Mouse (Mus musculus) urinary bladder, adult 2 months (tissue): Measurements from ENCODE around the gene Duox1. TPM values are rescaled to one million over a fixed set of nuclear protein-coding genes. Genes with fewer than 3 reads are reported as not detected.

ENCODE experiments used
- DNase-seq: peaks from one replicate; pipeline ENCODE4 v3.0.0; 2022; ENCODE audit warnings: low spot score
- polyA plus RNA-seq: library from polyadenylated mRNA; depleted of rRNA; stranded (reverse); fragments of >200 nt; gene quantifications from 2 replicates; pipeline ENCODE4 v1.2.3, GENCODE M21; 2012; rRNA removed

The Duox1 gene
- 5.3 and 6.8 TPM in 2 replicates for polyA plus RNA-seq

- no peak for DNase-seq
Measured at GRCm38 (mm10) chr2:122315372-122315771, at the start of gene Duox1. Gene Duox1, plus strand, starts transcription at chr2:122315672.

- DNase-seq, result no peak
Measured at GRCm38 (mm10) chr2:122266407-122267193, 48.9 kb upstream of the Duox1 start.

DNA sequence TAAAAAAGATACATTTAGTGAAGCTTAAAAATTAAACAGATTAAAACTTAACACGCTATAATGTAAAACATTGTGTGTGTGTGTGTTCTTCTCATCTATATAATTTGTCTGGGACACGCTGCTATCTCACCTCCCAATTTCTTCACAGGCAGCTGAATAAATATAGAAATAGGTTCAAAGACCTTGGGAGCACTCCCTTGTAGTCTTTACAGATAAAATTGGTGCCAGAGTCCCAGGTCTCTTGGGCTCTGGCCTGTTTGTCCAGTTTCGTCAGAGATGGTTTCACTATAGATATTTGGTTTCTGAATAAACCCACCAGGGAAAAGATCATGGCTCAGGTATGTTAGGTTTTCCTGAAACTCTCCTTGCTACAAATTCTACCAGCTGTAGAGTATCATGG lies 36.7 kb upstream of the Duox1 start:
- DNase-seq, result no peak

DNA sequence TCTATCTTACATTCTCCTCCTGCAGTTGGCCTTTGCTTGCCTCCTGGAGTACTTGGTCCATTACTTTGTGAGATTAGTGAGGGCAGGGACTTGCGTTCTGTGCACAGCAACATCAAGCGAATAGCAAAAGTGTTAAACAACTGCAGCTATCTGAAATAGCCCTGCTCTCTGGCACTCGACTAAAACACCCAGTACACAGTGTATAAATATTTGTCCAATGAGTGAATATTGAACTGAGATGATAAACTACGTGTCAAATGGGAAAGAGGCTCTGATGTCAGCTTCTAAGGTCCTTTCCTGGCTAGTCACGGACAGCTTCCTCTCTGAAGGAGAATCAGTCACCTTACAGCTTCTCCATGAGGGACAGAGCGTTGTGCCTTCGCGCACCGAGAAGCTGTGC lies 31.4 kb upstream of the Duox1 start:
- DNase-seq, result no peak

DNA sequence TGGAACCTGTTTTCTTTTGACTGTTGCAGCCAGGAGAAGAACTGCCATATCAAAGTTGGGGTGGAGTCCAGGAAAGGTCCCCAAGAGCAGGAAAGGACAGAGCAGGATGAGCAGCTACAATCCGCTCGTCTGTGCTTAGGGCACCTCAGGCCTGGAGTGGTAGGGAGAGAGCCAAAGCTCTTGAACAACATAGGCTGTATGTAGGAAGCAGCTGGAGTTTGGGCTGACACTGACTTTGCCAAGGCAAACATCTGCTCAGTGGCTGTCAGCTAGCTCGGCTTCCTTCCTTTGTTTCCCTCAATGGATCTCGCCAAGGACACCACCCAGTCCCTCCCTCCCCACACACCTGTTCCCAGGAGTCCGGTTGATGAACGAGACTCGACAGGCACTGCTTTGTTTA lies 29.3 kb upstream of the Duox1 start:
- no peak for DNase-seq

DNA sequence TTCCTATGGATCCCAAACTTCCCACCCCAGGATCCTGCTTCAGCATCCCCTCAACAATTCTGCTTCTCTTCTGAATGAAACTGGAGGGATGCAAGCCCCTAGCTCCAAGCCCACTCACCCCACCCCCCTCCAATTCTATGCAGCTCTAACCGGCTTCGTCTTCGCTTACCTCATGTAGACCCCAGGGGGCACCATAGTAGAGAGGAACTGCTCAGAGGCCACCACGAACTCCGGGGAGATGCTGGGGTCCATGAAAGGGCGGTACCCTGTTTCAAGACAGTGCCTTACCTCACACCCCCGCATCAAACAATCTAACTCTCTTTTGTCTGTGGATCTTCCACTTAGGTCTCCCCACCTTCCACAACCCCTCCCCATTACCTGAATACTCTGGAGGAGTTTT lies 20.6 kb upstream of the Duox1 start:
- DNase-seq, result no peak

DNA sequence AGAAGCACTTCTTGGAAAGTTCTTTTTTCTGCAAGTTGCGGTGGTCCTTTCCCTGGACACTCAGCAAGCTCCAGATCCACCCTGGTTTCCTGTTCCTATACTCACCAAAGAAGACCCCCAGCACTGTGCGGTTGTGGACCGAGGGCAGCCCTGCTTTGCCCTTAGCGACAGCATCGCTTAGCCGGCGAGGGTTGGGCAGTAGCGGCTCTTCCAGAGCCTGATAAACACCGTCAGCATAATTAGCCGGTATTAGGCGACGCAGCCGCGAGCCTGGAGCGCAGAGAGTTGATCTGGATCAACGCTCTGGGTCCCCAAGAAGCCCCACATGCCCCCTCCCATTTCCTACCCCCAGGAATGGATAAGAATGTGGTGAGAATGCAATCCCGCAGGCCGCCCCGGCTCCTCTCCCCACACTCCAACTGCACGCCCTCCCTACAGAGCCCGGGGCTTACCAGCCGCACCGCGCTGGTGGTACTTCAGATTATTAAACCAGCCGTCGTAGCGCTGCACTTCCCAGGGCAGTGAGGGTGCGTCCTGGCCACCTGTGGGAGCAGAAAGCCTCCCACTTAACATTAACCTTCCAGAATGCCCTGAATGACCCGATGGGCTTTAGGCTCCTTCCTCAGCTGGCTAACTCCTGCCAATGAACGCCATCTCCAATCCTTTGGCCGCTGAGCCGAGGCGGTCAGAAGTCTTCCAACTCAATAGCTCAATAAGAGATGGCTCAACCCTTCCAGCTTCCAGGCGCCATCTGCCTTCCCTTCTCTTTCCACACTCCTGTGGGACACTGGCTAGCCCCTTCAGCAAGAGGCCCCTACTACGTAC lies 18.0 kb upstream of the Duox1 start:
- no peak for DNase-seq

DNA sequence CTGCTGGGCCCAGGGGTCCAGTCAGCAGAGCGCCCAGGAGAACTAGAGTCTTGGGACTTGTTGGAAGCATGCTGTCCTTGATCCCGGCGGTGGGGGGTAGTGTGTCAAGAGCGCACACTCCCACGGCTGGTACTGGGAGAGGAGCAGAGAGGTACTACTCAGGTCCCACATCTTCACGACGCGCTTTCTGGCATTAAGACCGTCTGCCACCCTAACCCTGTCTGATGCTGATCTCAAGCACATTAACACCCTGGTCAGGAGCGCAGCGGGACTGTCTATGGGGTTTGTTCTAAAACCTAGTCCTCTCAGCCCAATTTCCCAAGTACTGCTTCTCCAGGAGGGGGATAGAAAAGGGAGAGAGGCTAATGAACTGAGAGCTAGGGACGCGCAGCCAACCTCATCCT lies 17.4 kb upstream of the Duox1 start, which contains the start of gene Duox2:
TSS of gene Duox2 (minus strand) at position 354 of the 404 bp plus-strand sequence.
- DNase-seq, result no peak

GRCm38 (mm10) chr2:122298596-122299490 lies 16.6 kb upstream of the Duox1 start, which contains the start of gene Duoxa2:
Gene Duoxa2, plus strand, starts transcription at chr2:122298900.
- DNase-seq, result no peak

DNA sequence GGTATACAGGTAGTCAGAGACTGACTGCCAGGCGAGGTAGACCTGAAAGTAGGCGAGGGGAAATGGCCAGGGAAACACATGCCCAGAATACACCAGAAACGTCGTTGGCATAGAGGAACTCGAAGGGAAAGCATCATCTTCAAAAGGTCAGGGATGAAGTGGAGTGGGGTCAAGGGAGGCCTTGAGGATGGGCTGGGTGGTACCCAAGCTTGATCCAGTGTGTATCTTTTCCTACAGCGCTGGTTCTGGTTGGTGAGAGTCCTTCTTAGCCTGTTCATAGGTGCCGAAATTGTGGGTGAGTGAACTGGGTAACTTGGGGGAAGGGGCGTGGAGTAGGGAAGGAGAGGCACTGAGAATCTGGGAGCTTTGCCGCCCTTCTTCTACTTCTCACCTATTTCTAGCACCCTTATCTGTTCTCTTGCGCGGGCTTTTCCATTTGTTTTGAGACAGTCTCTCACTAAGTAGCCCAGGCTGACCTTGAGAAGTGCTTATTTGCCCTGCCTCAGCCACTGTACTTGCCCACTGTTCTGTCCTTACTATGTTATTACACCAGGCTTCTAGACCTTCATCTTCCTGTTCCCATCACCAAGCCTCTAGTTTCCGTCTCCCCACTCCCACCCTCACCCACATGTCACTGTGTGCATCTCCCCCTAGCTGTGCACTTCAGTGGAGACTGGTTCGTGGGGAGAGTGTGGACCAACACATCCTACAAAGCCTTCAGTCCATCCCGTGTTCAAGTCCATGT lies 15.4 kb upstream of the Duox1 start:
- no peak for DNase-seq

- no peak for DNase-seq
Measured at GRCm38 (mm10) chr2:122300656-122301020, 14.8 kb upstream of the Duox1 start.

- DNase-seq, result peak; percentile 43
Measured at GRCm38 (mm10) chr2:122301081-122301920, 14.2 kb upstream of the Duox1 start.

DNA sequence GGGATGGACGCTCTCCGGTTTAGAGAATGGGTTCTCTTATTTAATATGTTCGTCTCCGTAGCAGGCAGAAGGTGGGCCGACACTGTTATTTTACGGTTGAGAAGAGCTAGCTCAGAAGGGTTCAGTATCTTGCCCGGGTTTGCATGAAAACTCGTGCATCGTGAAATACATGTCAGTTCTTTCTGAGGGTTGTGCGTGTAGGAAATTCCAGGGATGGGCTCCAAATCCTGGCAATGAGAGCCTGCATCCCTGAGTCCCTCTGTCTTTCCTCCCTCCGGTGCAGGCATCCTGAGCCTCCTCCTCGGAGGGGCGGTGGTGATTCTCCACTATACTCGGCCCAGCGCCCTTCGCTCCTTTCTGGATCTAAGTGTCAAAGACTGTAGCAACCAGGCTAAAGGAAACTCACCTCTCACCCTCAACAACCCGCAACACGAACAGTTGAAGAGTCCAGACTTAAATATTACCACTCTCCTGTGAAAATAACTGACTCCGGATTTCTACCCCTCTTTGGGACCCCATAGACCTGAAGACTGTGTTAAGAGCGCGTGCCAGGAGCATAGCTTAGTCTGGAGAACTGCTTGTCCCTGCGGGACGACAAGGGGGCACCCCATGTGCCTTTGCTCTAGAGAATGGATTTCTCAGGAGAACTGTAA lies 13.4 kb upstream of the Duox1 start:
- no peak for DNase-seq

DNA sequence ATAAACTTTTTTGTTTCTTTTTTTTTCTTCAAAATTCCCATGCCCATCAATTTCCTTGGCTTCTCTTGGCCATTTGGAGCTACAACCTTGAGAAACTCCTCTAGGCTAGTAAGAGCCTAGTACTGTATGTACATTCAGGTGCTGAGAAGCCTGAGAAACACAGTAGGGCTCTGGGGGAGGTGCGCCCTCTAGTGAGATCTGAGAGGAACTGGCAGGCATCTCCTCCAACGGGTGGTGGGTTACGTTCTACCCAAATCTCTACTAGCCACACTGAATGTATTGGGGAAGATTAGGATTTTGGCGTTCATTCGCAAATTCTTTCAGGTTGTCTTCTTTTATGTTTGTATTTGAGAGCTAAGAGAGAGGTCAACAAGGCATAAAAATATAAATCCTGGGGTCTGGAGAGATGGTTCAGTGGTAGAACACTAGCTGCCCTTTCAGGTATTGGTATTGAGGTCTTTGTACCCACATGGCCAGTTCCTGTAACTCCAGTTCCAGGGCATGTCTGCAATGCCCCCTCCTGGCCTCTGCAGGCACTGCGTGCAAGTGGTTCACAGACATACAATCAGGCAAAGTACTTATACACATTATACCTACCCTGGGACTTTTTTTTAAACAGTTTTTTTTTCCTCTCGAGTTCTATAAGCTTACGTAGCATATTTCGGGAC lies 12.8 kb upstream of the Duox1 start:
- no peak for DNase-seq

- no peak for DNase-seq
Measured at GRCm38 (mm10) chr2:122304544-122304943, 10.9 kb upstream of the Duox1 start.

GRCm38 (mm10) chr2:122305097-122305892 lies 10.2 kb upstream of the Duox1 start:
- no peak for DNase-seq

- DNase-seq, result no peak
Measured at GRCm38 (mm10) chr2:122306184-122306583, 9.3 kb upstream of the Duox1 start.

DNA sequence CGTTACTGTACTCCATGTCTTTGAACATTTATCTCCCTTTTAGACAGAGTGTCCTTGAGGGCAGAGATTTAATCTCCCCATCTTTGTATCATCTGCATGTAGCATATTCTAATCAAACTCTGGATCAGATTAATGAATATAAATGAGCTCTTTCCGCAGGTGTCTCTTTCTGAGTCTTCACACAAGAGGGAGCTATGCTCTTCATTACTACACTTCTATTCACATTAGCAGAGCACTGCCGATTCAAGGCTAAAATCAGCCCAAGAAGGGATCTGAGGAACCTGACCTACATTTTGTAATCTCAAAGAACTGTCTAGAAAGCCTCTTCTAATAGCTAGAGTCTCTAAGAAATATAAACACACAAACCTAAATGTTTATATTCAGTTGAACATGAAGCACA lies 5.8 kb upstream of the Duox1 start:
- no peak for DNase-seq
